Comparison of ENCODE assay signal across 25 mouse cellular contexts in genomic region chr7:12887585-12887984, GRCm38 (mm10). TPM values are rescaled to one million over a fixed set of nuclear protein-coding genes. Genes with fewer than 3 reads are reported as not detected.
DNase-seq lines count a peak whose midpoint lies in the region; ATAC-seq and TF ChIP-seq lines count a peak whose summit lies in the region.
"Had no signal": no experiment of that assay in that cellular context is flagged by ENCODE, and none has a peak within 500 bp of the region (broad histone marks: within the 10 kb centered on the region; RNA-seq: fewer than 3 reads in every experiment).

No protein-coding gene starts in this region.

- no peak for TF ChIP-seq POLR2A in spleen, adult 2 months (IDR thresholded peaks at IDR 0.05; ENCODE audit: low read depth, low read length)

- H3K4me3 ChIP-seq in heart, embryonic 10.5 days = no peak overlapping the region
- no peak overlapping the region for H3K4me3 ChIP-seq in spleen, adult 2 months (ENCODE audit: extremely low read depth, insufficient read depth, insufficient read length)
- H3K4me3 ChIP-seq: forebrain, embryonic 10.5 days; forebrain, embryonic 13.5 days; heart, embryonic 13.5 days had no signal

- H3K4me1 ChIP-seq in heart, embryonic 10.5 days = no peaks in the 10 kb centered on the region
- no peaks in the 10 kb centered on the region; the same call in 1 of the 2 replicates for H3K4me1 ChIP-seq in spleen, adult 2 months (ENCODE audit: control insufficient read depth, insufficient read depth, insufficient read length)
- H3K4me1 ChIP-seq: forebrain, embryonic 10.5 days; heart, embryonic 13.5 days had no signal

- 93% methylated on average over 5 of the region's 5 CpGs for WGBS in heart, embryonic 10.5 days
- WGBS in spleen, adult 2 months = 82% methylated on average over 5 of the region's 5 CpGs

- H3K27me3 ChIP-seq in heart, embryonic 10.5 days (ENCODE audit: insufficient read depth, poor library complexity, severe bottlenecking) = no peaks in the 10 kb centered on the region
- H3K27me3 ChIP-seq in spleen, adult 2 months (ENCODE audit: control insufficient read depth, insufficient read depth, low read length) = no peaks in the 10 kb centered on the region
- H3K27me3 ChIP-seq: forebrain, embryonic 13.5 days; heart, embryonic 13.5 days had no signal

- no peaks in the 10 kb centered on the region for H3K9me3 ChIP-seq in heart, embryonic 10.5 days
- H3K9me3 ChIP-seq: forebrain, embryonic 10.5 days; forebrain, embryonic 13.5 days; G1E; heart, embryonic 13.5 days had no signal

- peak; percentile 28 for DNase-seq in heart, adult 11 months
- no peak for DNase-seq in heart, embryonic 10.5 days (ENCODE audit: low spot score)
- DNase-seq in spleen, adult 2 months (ENCODE audit: low read depth in 1 of 2, low spot score in 2 of 2) = no peak
- no peak for DNase-seq in spleen, postnatal 14 days (ENCODE audit: low spot score in 2 of 2)
- DNase-seq in liver = no peak
- DNase-seq in MN1 (ENCODE audit: low spot score) = no peak
- DNase-seq: adrenal gland, adult 8-10 months; adrenal gland, postnatal 25 days; cerebellum, adult 11-12 months; cerebellum, adult 8-10 months; cerebellum, postnatal 10 days; cerebellum, postnatal 36 days; gastrocnemius, postnatal 10 days; gastrocnemius, postnatal 36 days; heart, adult 18-20 months; heart, postnatal 14 days; heart, postnatal 4 days had no signal

- H3K27ac ChIP-seq in heart, embryonic 10.5 days = no peak overlapping the region
- peak overlapping the region; percentile 43; the same call in 1 of the 2 replicates for H3K27ac ChIP-seq in spleen, adult 2 months (ENCODE audit: insufficient read depth, low read length)
- H3K27ac ChIP-seq: forebrain, embryonic 10.5 days; forebrain, embryonic 13.5 days; heart, embryonic 13.5 days; hindbrain, embryonic 14.5 days; hindbrain, postnatal 0 days had no signal

- H3K36me3 ChIP-seq in heart, embryonic 10.5 days = peaks cover 73% of the 10 kb centered on the region
- H3K36me3 ChIP-seq in spleen, adult 2 months (ENCODE audit: control insufficient read depth, insufficient read depth, low read length) = peaks cover 8% of the 10 kb centered on the region

- ATAC-seq in megakaryocyte progenitor cell, adult 5-6 weeks (replicated peaks; ENCODE audit: poor library complexity) = peak; percentile 85
- ATAC-seq: forebrain, embryonic 13.5 days; forebrain, embryonic 16.5 days; hindbrain, postnatal 0 days had no signal

- TF ChIP-seq CTCF in spleen, adult 2 months (IDR thresholded peaks at IDR 0.05; ENCODE audit: extremely low read depth, insufficient read depth, insufficient read length, insufficient replicate concordance) = no peak

RNA-seq across cellular contexts. Expression of gene Zfp128, which starts 6.6 kb away (rescaled TPM):
- polyA plus RNA-seq in heart, embryonic 10.5 days (2016; fragmentation: Nextera tagmentation; extraction: Ambion mirVana) = 3.1 TPM in 2 replicates
- polyA plus RNA-seq in spleen, adult 2 months (2012; rRNA removed) = 0.65 and 0.85 TPM in 2 replicates
- total RNA-seq in megakaryocyte progenitor cell, adult 5-6 weeks (2015) = 3.2 and 5.9 TPM in 2 replicates
- 2.0 and 2.7 TPM in 2 replicates for total RNA-seq in megakaryocyte progenitor cell, adult 5-6 weeks (2017)

RNA-seq across cellular contexts. Expression of gene Zscan22, which starts 10.0 kb away (rescaled TPM):
- 12.9 and 14.8 TPM in 2 replicates for polyA plus RNA-seq in heart, embryonic 10.5 days (2016; fragmentation: Nextera tagmentation; extraction: Ambion mirVana)
- polyA plus RNA-seq in spleen, adult 2 months (2012; rRNA removed) = 6.8 and 7.1 TPM in 2 replicates
- total RNA-seq in megakaryocyte progenitor cell, adult 5-6 weeks (2015) = 20.6 and 22.2 TPM in 2 replicates
- total RNA-seq in megakaryocyte progenitor cell, adult 5-6 weeks (2017) = 6.4 and 8.2 TPM in 2 replicates

RNA-seq across cellular contexts. Expression of gene Rps5, which starts 34.5 kb away (rescaled TPM):
- 662 and 793 TPM in 2 replicates for polyA plus RNA-seq in heart, embryonic 10.5 days (2016; fragmentation: Nextera tagmentation; extraction: Ambion mirVana)
- polyA plus RNA-seq in spleen, adult 2 months (2012; rRNA removed) = 2,106 and 2,648 TPM in 2 replicates
- total RNA-seq in megakaryocyte progenitor cell, adult 5-6 weeks (2015) = 3,071 and 3,115 TPM in 2 replicates
- total RNA-seq in megakaryocyte progenitor cell, adult 5-6 weeks (2017) = 1,264 and 1,790 TPM in 2 replicates

RNA-seq across cellular contexts. Expression of gene Rnf225, which starts 39.6 kb away (rescaled TPM):
- polyA plus RNA-seq in heart, embryonic 10.5 days (2016; fragmentation: Nextera tagmentation; extraction: Ambion mirVana) = 1.1 TPM in 2 replicates
- 0.21 and 0.31 TPM in 2 replicates for polyA plus RNA-seq in spleen, adult 2 months (2012; rRNA removed)
- 0.76 and 1.0 TPM in 2 replicates for total RNA-seq in megakaryocyte progenitor cell, adult 5-6 weeks (2015)
- total RNA-seq in megakaryocyte progenitor cell, adult 5-6 weeks (2017) = 0.57 and 0.62 TPM in 2 replicates

RNA-seq across cellular contexts. Expression of gene Zfp110, which starts 53.0 kb away (rescaled TPM):
- 24.1 and 25.4 TPM in 2 replicates for polyA plus RNA-seq in heart, embryonic 10.5 days (2016; fragmentation: Nextera tagmentation; extraction: Ambion mirVana)
- polyA plus RNA-seq in spleen, adult 2 months (2012; rRNA removed) = 9.5 and 12.4 TPM in 2 replicates
- total RNA-seq in megakaryocyte progenitor cell, adult 5-6 weeks (2015) = 26.4 and 30.9 TPM in 2 replicates
- 31.2 and 36.8 TPM in 2 replicates for total RNA-seq in megakaryocyte progenitor cell, adult 5-6 weeks (2017)
